Mouse (Mus musculus): ENCODE measurements around the gene Gas2l2. TPM values are rescaled to one million over a fixed set of nuclear protein-coding genes. Genes with fewer than 3 reads are reported as not detected.

Gene Gas2l2
- total RNA-seq, 2 experiments from 2014 or later, result 0.48 to 0.74 TPM

DNA sequence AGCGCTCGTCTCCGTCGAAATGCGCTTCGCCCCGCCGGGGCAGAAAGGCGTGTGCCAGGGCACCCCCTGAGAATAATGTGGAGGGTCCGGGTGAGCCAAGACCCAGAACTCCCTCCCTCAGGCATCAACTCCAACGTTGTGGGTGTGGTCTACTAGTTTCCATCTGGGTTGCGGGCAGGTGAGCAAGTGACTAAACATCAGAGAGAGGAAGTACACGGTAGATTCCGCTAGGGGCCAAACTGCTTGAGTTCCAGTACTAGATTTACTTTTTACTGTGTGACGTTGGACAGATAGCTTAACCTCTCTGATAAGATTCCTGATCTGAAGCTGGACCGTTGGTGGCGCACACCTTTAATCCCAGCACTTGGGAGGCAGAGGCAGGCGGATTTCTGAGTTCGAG, 15.7 kb upstream of the Gas2l2 start:
- DNase-seq, result no peak
- intact Hi-C loops (cut with DNase I), result no loop called here

DNA sequence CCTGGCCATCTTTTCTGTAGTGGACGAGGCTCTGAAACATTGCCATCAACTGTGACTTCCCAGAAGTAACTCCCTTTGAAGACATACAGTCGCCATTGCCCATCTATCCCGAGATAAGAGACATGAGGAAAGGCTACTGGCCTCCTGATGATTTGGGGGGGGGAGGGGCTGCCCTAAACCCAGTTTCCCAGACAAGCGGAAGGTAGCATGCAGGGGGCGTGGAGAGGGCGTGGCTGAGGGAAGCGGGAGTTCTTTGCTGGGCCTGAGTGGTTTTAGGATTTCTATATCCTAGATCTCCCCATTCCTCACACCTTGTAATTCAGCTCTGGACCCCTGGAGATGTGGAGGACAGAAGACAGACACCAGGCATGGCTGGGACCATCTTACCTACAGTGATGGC, 14.6 kb upstream of the Gas2l2 start:
- intact Hi-C loops (cut with DNase I), result no loop called here
- DNase-seq, result no peak

DNA sequence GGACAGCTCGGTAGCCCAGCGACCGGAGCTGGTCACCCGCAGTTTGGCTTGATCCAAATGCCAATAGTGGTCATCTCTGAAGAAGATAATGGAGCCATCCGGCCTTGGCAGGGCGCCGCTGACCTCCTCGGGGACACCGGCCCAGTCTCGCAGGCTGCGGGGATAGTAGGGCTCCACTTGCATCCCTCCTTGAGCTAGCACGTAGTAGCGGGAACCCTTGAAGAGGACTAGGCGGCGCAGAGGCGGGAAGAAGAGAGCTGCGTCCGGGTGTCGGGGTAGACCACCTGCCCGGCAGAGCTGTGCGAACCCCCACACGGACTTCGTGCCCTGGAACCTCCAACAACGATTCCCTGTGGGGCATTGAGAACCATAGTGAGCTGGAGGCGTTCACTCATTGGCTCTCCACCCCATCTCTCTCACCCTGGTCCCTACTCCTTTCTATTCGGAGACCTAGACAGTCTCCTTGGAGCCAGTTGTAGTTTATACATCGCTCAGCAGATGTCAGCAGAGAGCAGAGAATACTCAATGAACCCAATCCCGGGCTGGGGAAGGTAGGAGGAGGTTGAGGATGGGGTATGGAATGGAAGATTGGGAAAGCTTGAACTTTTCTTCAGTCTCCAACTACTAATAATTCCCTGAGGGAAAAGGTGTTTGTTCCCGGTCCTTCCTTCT, 13.5 kb upstream of the Gas2l2 start:
- intact Hi-C loops (cut with DNase I), result no loop called here
- DNase-seq, result peak; percentile 79

DNA sequence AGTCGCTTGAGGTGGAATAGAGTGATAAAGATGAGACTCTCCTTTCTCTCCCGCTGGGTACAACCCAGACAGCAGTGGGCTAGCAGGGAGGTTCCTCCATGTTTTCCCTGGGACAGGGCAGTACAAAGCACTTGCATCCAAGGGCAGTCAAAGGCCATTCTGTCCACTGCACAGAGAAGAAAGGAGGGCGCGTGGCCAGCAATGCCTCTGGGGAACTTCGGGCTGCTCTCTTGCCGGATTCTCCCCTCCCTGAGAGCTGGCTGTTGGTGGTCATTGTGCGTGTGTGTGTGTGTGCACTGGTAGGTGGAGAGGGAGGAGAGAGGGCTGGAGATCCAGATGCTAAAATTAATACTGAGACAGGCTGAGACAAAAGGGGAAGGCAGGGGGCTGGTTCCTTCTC, 12.0 kb upstream of the Gas2l2 start:
- intact Hi-C loops (cut with DNase I), result no loop called here
- DNase-seq, result peak; percentile 38

DNA sequence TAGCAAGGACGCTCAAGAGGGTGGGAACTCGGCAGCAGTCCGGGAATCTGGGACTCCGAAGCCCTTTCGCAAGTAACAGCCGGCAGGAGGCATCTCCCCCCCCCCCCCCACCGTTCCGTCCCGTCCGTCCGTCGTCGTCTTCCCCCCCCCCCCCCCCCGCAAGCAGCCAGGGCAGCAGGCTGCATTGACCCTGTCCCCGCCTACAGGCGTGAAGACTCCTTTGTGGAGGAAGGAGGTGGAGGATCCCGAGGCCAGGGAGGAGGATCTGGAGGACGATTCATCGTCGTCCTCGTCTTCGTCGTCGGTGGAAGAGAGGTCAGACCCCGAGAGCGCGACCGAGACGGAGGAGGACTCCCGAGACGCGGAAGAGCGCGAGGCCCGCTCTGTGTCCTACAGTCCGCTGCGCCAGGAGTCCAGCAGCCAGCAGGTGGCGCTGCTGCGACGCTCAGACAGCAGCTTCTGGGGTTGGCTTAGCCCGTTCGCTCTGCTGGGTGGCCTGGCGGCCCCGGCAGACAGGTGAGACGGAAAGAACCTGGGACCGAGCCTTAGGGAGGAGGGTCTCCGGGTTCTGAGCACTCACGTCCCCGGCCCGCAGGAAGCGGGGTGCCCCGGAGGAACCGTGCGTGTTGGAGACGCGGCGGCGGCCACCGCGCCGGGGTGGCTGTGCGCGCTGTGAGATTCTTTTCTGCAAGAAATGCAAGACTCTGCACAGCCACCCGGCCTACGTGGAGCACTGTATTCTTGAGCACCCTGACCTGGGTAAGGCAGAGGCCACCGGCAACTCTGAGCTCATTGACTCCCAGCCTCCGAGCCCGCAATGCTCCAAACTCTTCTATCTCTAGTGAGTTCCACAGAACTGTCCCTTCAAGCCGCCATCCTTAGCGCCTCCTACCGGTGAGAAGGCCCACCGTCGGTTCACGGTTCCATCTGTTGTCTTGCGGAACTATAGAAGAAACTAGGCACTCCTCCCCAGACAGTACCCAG, 11.1 kb upstream of the Gas2l2 start:
- intact Hi-C loops (cut with DNase I), result no loop called here
- peak; percentile 91 for DNase-seq

DNA sequence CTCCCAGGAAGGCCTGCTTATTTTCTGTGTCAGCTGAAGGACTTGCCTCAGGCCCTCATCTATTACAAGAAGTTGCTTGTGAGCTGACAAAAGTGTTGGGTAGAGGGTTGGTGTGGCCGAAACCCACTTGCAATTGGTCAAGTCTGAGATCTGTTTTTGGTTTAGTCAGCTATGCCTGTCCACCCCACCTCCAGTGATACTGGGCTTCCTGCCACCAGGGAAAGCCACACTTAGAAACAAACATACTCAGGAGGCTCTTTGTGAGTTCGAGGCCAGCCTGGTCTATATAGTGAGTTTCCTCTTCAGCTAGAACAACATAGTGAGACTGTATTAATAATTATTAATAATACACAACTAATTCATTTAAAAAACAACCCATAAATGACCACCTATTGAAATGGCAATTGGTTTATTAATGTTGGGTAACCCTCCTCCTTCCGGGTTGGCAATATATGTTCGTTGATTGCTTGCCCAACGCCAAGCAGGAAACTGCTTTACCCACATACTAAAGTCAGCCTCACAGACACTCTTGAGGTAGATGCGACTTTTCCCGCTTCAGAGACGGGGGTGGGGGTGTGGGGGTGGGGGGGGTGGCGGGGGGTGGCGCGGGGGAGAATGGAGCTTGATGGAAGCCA, 10.3 kb upstream of the Gas2l2 start:
- intact Hi-C loops (cut with DNase I), result no loop called here

DNA sequence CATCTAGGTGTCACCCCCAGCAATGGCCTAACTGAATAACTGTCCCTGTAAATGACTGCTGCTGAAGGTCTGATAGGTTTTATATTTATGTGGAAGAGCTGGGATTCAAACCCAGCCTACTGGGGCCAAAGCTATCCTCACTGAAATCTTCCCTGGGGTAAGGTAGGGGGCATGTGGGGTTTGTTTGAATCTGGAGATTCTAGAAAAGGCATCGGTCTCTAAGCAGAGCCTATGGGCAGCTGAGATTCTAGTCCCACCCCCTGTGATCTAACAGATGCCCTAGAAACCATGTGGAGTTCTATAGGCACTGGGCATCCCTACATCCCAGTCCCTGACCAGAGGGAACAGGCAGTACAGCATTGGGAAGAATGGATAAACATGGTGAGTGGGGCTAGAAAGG, 8.1 kb upstream of the Gas2l2 start, which contains the start of gene 1700020L24Rik:
Gene 1700020L24Rik (plus strand): TSS at position 301 of the 400 bp plus-strand sequence.
- intact Hi-C loops (cut with DNase I), result no loop called here
- DNase-seq, result no peak

More for the DNA sequence above, 10.3 kb upstream of the Gas2l2 start:
- DNase-seq, result no peak

DNA sequence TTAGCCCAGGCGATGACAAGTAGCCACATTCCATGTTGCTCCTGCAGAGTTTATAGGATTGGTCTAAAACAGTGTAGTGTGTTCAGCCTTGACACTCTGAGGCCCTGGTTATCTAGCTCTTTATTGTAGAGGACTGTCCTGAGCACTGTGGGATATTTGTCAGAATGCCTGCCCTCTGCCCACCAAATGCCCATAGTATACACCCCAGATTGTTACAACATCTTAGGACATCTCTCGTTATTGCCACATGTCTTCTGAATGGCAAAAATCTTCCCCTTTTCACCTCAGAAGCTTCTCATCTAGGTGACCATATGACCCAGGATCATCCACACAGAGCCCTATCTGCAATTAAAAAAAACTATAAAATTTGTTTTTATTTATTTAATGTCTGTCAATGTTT, 3.3 kb upstream of the Gas2l2 start:
- DNase-seq, result no peak
- intact Hi-C loops (cut with DNase I), result no loop called here

DNA sequence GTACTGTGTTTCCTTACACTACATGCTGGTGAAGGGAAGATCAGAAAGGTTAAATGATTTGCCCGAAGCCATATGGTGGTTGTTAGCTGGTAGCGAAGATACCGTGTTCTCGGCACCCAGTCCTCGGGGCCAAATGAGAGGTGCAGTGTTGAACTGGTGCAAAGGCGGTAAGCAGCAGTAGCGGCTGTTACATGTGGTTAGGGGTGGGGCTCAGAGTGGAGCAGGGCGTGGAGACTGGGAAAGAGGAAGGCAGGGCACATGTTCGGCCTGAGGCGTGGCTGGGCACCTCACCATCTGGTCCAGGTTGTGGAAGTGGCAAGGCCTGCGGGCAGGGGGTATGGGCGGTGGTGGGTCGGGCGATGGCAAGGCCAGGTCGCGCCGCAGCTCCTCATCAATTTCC, 2.3 kb downstream of the Gas2l2 start:
- DNase-seq, result no peak
- intact Hi-C loops (cut with DNase I), result loop anchor here (10.0 kb wide), 1 partner anchor 102 kb away; no protein-coding TSS in a partner anchor

DNA sequence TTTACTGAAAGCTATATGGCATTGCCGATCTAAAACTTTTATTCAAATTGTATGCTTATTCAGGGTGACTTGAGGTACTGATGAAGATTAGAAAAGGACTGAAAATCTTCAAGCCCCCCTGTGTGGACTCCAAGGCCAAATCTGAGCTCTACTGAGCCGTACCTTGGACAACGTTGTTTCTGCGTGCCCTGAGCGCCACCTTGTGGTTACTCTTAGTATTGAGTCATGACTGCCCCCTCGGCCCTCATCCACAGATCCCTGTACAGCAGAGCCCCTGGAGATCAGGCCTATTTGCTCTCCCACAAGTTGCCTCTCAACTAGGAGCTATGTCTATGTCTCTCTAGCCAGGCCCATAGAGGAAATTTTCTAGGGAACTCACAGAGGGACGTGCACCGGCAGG, 4.6 kb downstream of the Gas2l2 start:
- DNase-seq, result peak; percentile 78
- intact Hi-C loops (cut with DNase I), result loop anchor here (5.0 to 10.0 kb wide), 2 partner anchors 67 to 100 kb away; no protein-coding TSS in a partner anchor

DNA sequence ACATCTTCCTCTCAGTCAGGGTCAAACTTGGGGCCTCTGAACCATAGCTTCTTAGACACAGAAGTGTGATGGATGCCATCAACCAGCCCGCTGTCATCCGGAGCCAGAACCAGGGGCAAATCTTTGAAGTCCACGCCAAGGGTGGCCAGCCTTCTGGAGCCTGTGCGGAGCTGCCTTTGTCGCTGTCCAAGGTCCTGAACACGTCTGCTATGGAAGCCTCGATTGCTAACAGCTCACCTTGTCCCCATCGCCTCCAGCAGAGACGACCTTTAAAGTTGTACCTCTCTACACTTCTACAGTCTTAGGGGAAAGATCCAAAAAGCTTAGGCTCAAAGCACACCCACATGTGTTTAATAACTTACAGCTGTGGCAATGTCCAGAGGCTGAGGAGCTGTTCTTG, 8.0 kb downstream of the Gas2l2 start:
- intact Hi-C loops (cut with DNase I), result loop anchor here (5.0 to 10.0 kb wide), 2 partner anchors 64 to 97 kb away; no protein-coding TSS in a partner anchor
- peak; percentile 41 for DNase-seq

DNA sequence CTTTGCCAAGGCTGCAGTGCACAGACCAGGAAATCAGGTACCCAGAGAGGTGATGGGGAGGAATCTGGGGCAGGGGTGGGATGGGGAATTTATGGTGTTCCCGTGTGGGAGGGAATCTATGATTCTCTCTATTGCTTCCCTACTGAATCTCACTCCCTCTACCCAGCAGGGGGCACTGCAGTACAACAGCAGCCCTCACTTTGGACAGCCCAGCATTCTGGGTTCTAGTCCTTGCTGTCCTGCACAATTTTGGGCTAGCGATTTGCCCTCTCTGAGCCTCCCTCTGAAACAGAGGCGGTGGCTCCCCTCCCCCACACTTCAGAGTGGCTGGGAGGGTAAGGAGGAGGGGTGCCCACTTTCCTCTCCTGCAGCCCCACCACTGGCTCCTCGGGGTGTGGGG, 8.9 kb downstream of the Gas2l2 start:
- no peak for DNase-seq
- intact Hi-C loops (cut with DNase I), result loop anchor here (5.0 to 10.0 kb wide), 2 partner anchors 63 to 96 kb away; no protein-coding TSS in a partner anchor

DNA sequence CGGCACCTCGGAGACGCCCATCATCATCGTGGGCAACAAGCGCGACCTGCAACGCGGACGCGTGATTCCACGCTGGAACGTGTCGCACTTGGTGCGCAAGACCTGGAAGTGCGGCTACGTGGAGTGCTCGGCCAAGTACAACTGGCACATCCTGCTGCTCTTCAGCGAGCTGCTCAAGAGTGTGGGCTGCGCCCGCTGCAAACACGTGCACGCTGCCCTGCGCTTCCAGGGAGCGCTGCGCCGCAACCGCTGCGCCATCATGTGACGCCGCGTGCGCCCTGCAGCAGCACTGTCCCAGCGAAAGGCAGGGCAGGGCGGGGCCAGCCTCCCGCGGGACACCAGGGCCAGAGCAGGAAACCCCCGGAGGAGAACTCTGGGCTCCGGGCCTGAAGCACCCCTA, 10.7 kb downstream of the Gas2l2 start:
- DNase-seq, result peak; percentile 46
- intact Hi-C loops (cut with DNase I), result no loop called here

DNA sequence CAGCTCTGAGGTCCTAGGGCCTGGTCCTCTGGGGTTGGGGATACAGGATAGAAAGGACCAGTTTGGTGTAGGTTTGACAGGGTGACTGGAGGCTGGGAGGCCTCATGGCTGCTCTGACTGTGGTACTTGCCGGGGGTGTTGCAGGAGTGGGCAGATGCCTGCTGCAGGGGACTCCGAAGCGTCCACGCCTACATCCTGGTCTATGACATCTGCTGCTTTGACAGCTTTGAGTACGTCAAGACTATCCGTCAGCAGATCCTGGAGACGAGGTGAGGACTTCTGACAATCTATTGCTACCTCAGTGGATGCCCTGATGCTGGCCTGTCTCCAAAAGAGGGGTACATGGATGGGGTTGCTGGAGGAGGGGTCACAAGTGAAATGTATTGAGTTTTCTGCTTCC, 11.5 kb downstream of the Gas2l2 start:
- intact Hi-C loops (cut with DNase I), result no loop called here

DNA sequence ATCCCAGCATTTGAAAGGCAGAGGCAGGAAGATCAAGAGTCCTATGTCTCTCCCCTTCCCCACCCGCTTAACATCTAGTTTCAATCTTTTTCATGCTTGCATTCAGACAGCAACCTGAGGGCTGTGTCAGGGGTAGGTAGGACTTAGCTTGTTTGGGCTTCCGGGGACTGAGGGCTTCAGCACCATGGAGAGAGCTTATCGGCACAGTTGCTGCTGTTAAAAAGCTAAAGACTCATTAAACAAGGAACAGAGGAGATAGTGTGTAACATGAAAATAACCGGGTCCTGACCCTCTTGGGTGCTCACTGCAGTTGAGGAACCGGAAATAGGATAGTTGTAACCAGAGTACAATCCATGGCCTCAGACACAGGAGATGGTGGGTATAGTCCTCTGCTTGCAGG, 12.2 kb downstream of the Gas2l2 start:
- DNase-seq, result no peak
- intact Hi-C loops (cut with DNase I), result no loop called here

More for the DNA sequence above, 11.5 kb downstream of the Gas2l2 start:
- no peak for DNase-seq

DNA sequence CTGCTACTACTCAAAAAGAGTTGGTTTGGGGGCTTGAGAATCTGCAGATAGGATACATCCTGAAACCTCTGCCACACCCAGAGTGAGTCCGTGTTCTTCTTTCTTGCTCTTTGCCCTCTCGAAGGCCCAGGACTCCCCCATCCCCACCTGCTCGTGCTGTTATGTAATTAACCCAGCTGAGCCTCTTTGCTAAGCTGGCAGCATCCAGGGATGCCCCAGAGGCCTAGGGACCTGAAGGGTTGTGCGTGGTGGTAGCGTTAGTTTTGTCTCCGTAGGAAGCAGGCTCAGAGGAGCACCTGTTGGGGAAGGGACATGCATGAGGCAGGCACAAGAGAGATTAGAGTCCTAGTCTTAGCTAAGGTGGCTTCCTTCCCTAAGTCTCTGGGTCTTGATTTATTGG, 18.7 kb downstream of the Gas2l2 start:
- intact Hi-C loops (cut with DNase I), result no loop called here
- no peak for DNase-seq

DNA sequence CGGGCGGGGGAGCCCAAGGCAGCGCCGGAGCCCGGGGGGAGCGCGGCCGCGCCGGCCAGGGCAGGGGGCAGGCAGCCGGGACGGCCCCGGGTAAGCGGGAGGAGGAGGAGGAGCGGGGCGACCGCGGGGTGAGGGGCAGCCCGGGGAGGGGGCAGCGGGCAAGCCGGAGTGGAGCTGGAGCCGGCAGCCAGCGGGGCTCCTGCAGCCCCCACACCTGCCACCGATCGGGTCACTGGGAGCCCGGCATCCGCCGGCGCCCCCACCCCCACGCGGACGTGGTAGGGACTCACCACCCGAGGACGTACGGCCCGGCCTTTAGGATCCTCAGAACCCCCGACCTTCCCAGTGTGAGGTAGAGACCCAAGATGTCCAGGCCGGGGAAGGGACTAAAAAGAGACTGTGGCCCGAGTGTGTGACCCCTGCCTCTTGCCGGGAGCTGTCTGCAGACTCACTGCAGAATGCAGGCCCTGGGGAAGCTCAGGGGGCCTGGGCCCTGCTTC, 19.4 kb downstream of the Gas2l2 start:
- intact Hi-C loops (cut with DNase I), result no loop called here
- DNase-seq, result peak; percentile 25

DNA sequence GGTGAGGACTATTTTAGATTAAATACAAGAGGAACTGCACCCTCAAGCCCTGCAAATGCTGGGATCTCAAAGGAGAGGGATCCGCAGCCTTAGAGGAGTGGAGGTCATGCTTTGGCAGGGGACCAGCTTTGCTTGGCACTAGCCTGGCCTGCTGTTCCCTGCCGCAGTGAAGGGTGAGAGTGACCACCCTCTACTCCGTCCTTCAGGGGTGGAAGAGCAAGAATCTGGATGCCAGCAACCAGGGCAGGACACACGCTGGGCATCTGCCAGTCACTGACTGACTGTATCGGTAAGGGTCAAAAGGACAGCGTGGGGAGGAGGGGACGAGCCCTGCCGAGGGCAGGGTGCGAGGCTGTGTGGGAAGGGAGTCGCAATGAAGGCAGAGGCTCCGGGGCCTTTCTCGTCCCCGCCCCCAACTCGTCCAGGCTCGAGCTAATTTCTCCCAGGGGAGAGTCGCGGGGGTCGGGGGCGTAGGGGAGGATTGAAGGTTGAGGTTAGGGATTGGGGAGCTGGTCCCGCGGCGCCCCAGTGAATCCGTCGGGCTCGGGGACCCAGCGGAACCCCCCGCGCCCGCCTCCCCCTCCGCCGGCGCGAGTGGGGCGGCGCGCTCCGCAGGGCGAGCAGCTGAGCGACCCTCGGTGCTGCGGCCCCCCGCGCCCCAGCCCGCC, 20.0 kb downstream of the Gas2l2 start, which contains the start of gene Rasl10b:
Gene Rasl10b (plus strand): TSS at position 51 of the 668 bp plus-strand sequence.
- intact Hi-C loops (cut with DNase I), result no loop called here

DNA sequence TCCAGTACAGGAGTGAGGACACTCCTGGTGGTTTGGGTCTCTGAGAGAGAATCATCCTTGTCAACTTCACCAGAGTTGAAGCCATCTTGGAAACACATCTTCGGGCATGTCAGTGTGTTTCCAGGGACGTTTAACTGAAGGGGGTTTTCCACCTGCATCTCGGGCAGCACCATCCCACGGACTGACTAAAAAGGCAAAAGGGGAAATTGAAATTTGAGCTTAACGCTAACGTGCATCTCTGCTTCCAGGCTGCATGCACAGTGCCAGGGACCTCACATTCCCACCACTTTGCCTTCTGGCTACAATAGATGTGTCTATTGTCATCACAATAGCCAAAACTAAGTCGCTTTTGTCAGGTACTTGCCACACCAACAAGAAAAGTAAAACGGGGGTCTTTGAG, 21.0 kb downstream of the Gas2l2 start:
- no peak for DNase-seq
- intact Hi-C loops (cut with DNase I), result no loop called here

More for the DNA sequence above, 20.0 kb downstream of the Gas2l2 start, which contains the start of gene Rasl10b:
- peak; percentile 73 for DNase-seq

DNA sequence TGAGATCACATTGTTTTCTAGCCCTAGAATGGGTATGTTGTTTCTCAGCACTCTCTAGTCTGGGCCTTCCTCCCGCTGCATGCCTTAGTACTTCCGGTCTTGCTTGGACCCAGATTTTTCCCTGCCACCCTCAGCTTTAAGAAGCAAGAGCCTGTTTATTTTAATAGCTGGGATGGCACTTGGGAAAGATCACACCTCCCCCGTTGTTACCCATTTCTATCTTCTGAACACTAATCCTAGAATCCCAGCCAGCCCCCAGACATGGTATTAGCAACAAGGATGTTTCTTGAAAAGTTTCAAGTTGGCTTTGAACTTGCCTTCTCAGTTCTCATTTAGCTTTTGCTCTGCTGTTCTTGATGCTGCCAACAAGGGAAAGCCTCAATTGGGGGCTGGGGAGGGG, 22.9 kb downstream of the Gas2l2 start:
- intact Hi-C loops (cut with DNase I), result no loop called here
- no peak for DNase-seq

Data from left cerebral cortex, postnatal 4 days (tissue).